ENCODE assay signal across 20 mouse cellular contexts in the genomic region with DNA sequence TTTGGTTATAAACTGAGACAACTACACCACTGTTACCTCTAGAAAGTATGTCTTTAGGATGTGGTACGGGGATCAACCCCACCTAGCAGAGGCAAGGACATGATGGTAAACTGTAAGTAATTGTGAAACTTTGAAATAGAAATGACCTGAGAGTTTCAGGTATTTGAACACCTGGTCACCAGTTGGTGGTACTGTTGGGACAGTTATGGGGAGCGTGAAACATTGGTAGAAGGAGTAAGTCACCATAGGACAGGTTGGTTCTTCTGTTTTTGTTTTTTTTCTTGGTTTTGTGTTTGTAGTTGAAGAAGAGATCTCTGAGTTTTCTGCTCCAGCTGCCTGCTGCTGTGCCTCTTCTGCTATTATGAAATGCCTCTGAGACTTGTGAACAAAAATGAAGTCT.
DNase-seq lines count a peak whose midpoint lies in the region; ATAC-seq and TF ChIP-seq lines count a peak whose summit lies in the region.
"Had no signal": no experiment of that assay in that cellular context is flagged by ENCODE, and none has a peak within 500 bp of the region (broad histone marks: within the 10 kb centered on the region; RNA-seq: fewer than 3 reads in every experiment).

No protein-coding gene starts in this region.

- H3K4me3 ChIP-seq in spleen, adult 2 months (ENCODE audit: extremely low read depth, insufficient read depth, insufficient read length) = no peak overlapping the region
- H3K4me3 ChIP-seq in MEL (ENCODE audit: control insufficient read depth in 1 of 2, insufficient read depth in 1 of 2, low read depth in 2 of 2, low read length in 2 of 2) = no peak overlapping the region
- H3K4me3 ChIP-seq in heart, embryonic 10.5 days = no peak overlapping the region
- H3K4me3 ChIP-seq: embryonic facial prominence, embryonic 15.5 days; erythroblast, embryonic 14.5 days; forebrain, embryonic 15.5 days; heart, embryonic 12.5 days had no signal

- H3K27me3 ChIP-seq in spleen, adult 2 months (ENCODE audit: control insufficient read depth, insufficient read depth, low read length) = no peaks in the 10 kb centered on the region
- no peaks in the 10 kb centered on the region for H3K27me3 ChIP-seq in MEL (ENCODE audit: control insufficient read depth in 1 of 2, insufficient read depth in 2 of 2, low read length in 2 of 2)
- no peaks in the 10 kb centered on the region for H3K27me3 ChIP-seq in heart, embryonic 10.5 days (ENCODE audit: insufficient read depth, poor library complexity, severe bottlenecking)
- H3K27me3 ChIP-seq: embryonic facial prominence, embryonic 15.5 days; forebrain, embryonic 15.5 days; heart, embryonic 12.5 days had no signal

- ATAC-seq in megakaryocyte, adult 5-6 weeks (ENCODE audit: poor library complexity, severe bottlenecking) = no peak
- ATAC-seq: forebrain, embryonic 15.5 days; hindbrain, embryonic 16.5 days; inflammation-experienced regulatory T-cells, adult 6 months; intestine, postnatal 0 days had no signal

- no peaks in the 10 kb centered on the region for H3K4me1 ChIP-seq in spleen, adult 2 months (ENCODE audit: control insufficient read depth, insufficient read depth, insufficient read length)
- no peaks in the 10 kb centered on the region for H3K4me1 ChIP-seq in MEL (ENCODE audit: control insufficient read depth in 1 of 2, insufficient read depth in 2 of 2, low read length in 2 of 2)
- H3K4me1 ChIP-seq in heart, embryonic 10.5 days = no peaks in the 10 kb centered on the region
- H3K4me1 ChIP-seq: embryonic facial prominence, embryonic 15.5 days; forebrain, embryonic 15.5 days; heart, embryonic 12.5 days had no signal

- no peaks in the 10 kb centered on the region for H3K36me3 ChIP-seq in spleen, adult 2 months (ENCODE audit: control insufficient read depth, insufficient read depth, low read length)
- H3K36me3 ChIP-seq in MEL (ENCODE audit: control insufficient read depth in 1 of 2, insufficient read depth in 2 of 2, low read length in 2 of 2) = no peaks in the 10 kb centered on the region
- no peaks in the 10 kb centered on the region for H3K36me3 ChIP-seq in heart, embryonic 10.5 days
- H3K36me3 ChIP-seq: embryonic facial prominence, embryonic 15.5 days; forebrain, embryonic 15.5 days; G1E; heart, embryonic 12.5 days had no signal

- no peak overlapping the region for H3K27ac ChIP-seq in spleen, adult 2 months (ENCODE audit: insufficient read depth, low read length)
- no peak overlapping the region for H3K27ac ChIP-seq in MEL (ENCODE audit: control insufficient read depth, low read depth, low read length)
- no peak overlapping the region for H3K27ac ChIP-seq in heart, embryonic 10.5 days
- H3K27ac ChIP-seq: embryonic facial prominence, embryonic 15.5 days; forebrain, embryonic 15.5 days had no signal

- peak; percentile 16 to 35 for DNase-seq in spleen, adult 2 months (ENCODE audit: low read depth in 1 of 2, low spot score in 2 of 2)
- DNase-seq in spleen, postnatal 4 days (ENCODE audit: low spot score in 2 of 2) = no peak
- DNase-seq in B cell, adult 2 months = peak; percentile 43 to 44
- DNase-seq in MEL (ENCODE audit: low read depth, low spot score) = no peak
- no peak for DNase-seq in heart, embryonic 10.5 days (ENCODE audit: low spot score)
- no peak for DNase-seq in right cerebral cortex, postnatal 25 days
- DNase-seq: adrenal gland, postnatal 10 days; cerebellum, adult 11 months; cerebellum, adult 8-10 months; cerebellum, postnatal 14 days; embryo, embryonic 11 days had no signal

- H3K79me2 ChIP-seq in MEL (ENCODE audit: control insufficient read depth, insufficient read depth, low read length, poor library complexity) = no peaks in the 10 kb centered on the region

- no peak for TF ChIP-seq EP300 in MEL (IDR thresholded peaks at IDR 0.05; ENCODE audit: low read depth in 1 of 2, low read length in 2 of 2)

- H3K9me3 ChIP-seq in MEL (replicated peaks; ENCODE audit: insufficient read depth, low read length) = no peaks in the 10 kb centered on the region
- H3K9me3 ChIP-seq in heart, embryonic 10.5 days = no peaks in the 10 kb centered on the region
- H3K9me3 ChIP-seq: embryonic facial prominence, embryonic 15.5 days; forebrain, embryonic 15.5 days; G1E; heart, embryonic 12.5 days had no signal

- TF ChIP-seq CTCF in spleen, adult 2 months (IDR thresholded peaks at IDR 0.05; ENCODE audit: extremely low read depth, insufficient read depth, insufficient read length, insufficient replicate concordance) = no peak; the same call in 1 of the 2 replicates
- TF ChIP-seq CTCF in MEL (IDR thresholded peaks at IDR 0.05 in 2 of 3, conservative IDR thresholded peaks at IDR 0.05 in 1 of 3; ENCODE audit: control insufficient read depth in 1 of 3, insufficient read depth in 1 of 3, low read depth in 2 of 3, low read length in 3 of 3, poor library complexity in 1 of 3, severe bottlenecking in 1 of 3) = no peak

- TF ChIP-seq POLR2A in spleen, adult 2 months (IDR thresholded peaks at IDR 0.05; ENCODE audit: low read depth, low read length) = no peak
- no peak for TF ChIP-seq POLR2A in MEL (IDR thresholded peaks at IDR 0.05; ENCODE audit: control insufficient read depth in 1 of 2, insufficient read depth in 1 of 2, low read depth in 1 of 2, low read length in 2 of 2, poor library complexity in 1 of 2)

- WGBS in spleen, adult 2 months = 85% methylated on average over 2 of the region's 2 CpGs
- 87% methylated on average over 2 of the region's 2 CpGs for WGBS in heart, embryonic 10.5 days

- H3K9ac ChIP-seq in MEL (ENCODE audit: control insufficient read depth, low read depth, low read length, poor library complexity, severe bottlenecking) = no peak overlapping the region
- H3K9ac ChIP-seq: embryonic facial prominence, embryonic 15.5 days; forebrain, embryonic 15.5 days; heart, embryonic 12.5 days had no signal

- TF ChIP-seq RAD21 in MEL (IDR thresholded peaks at IDR 0.05; ENCODE audit: low read depth, low read length) = peak; percentile 23

TF ChIP-seq in MEL, 35 proteins besides CTCF, POLR2A, EP300 and RAD21:
- TF ChIP-seq ZC3H11A (IDR thresholded peaks at IDR 0.05; ENCODE audit: low read depth, low read length) (no peak), ETS1 (IDR thresholded peaks at IDR 0.05; ENCODE audit: low read depth, low read length) (no peak), ZMIZ1 (IDR thresholded peaks at IDR 0.05; ENCODE audit: low read depth, low read length) (no peak), MYC (IDR thresholded peaks at IDR 0.05; ENCODE audit: low read depth, low read length) (no peak), MAFK (IDR thresholded peaks at IDR 0.05; ENCODE audit: borderline replicate concordance, low read depth, low read length) (no peak), MXI1 (IDR thresholded peaks at IDR 0.05; ENCODE audit: low read depth, low read length) (no peak), NRF1 (IDR thresholded peaks at IDR 0.05; ENCODE audit: insufficient read depth, low read depth, low read length, poor library complexity, severe bottlenecking) (no peak), GATA1 (IDR thresholded peaks at IDR 0.05; ENCODE audit: low read depth, low read length) (no peak), CHD1 (IDR thresholded peaks at IDR 0.05; ENCODE audit: low read depth, low read length) (no peak), USF1 (IDR thresholded peaks at IDR 0.05; ENCODE audit: low read depth, low read length) (no peak), TCF12 (IDR thresholded peaks at IDR 0.05; ENCODE audit: low read depth, low read length) (no peak), SIN3A (IDR thresholded peaks at IDR 0.05; ENCODE audit: low read length) (no peak), CHD2 (IDR thresholded peaks at IDR 0.05; ENCODE audit: low read length) (no peak), GABPA (IDR thresholded peaks at IDR 0.05; ENCODE audit: low read depth, low read length) (no peak), ELF1 (IDR thresholded peaks at IDR 0.05; ENCODE audit: low read depth, low read length) (no peak), HCFC1 (IDR thresholded peaks at IDR 0.05; ENCODE audit: low read depth, low read length) (no peak), USF2 (IDR thresholded peaks at IDR 0.05; ENCODE audit: borderline replicate concordance in 1 of 2, insufficient read depth in 1 of 2, low read depth in 1 of 2, low read length in 2 of 2) (no peak), ZNF384 (IDR thresholded peaks at IDR 0.05; ENCODE audit: low read depth, low read length) (no peak)
TF ChIP-seq in MEL: peak in this region for 0.

Comparison
In these comparisons a context has a peak if more than half of its experiments do, and no peak if none do; other contexts are left out.
1. DNase-seq: peak in spleen, adult 2 months (2 of 2) and B cell, adult 2 months (2 of 2); none in spleen, postnatal 4 days (0 of 2), MEL (single experiment), heart, embryonic 10.5 days (single experiment) and right cerebral cortex, postnatal 25 days (single experiment).